Mouse (Mus musculus) brain, embryonic 14.5 days (tissue): ENCODE results near the gene Tead4.

Experiments
- CTCF ChIP-seq: fragments of 200-500 bp; IDR thresholded peaks from 2 replicates; pipeline ENCODE4 v1.5.1; 2012; ENCODE audit warnings: inconsistent platforms, mild to moderate bottlenecking, moderate library complexity, borderline replicate concordance; ENCODE audit not compliant: insufficient read depth, insufficient read length; ENCODE audit errors: extremely low read depth
- POLR2A ChIP-seq: fragments of 200-500 bp; IDR thresholded peaks from 2 replicates; pipeline ENCODE4 v1.6.1; 2012; ENCODE audit warnings: mild to moderate bottlenecking, inconsistent platforms, borderline replicate concordance; ENCODE audit not compliant: poor library complexity, insufficient read depth, insufficient read length, severe bottlenecking; ENCODE audit errors: extremely low read depth

- TF ChIP-seq CTCF (no peak), POLR2A (no peak)
Measured at GRCm38 (mm10) chr6:128253111-128253510, 47.5 kb downstream of the Tead4 start.
